Comparison of ENCODE assay signal across 10 mouse cellular contexts in genomic region chr10:99450714-99451625, GRCm38 (mm10).
DNase-seq lines count a peak whose midpoint lies in the region; ATAC-seq and TF ChIP-seq lines count a peak whose summit lies in the region.
"Had no signal": no experiment of that assay in that cellular context is flagged by ENCODE, and none has a peak within 500 bp of the region (broad histone marks: within the 10 kb centered on the region; RNA-seq: fewer than 3 reads in every experiment).

No protein-coding gene starts in this region.

- H3K4me1 ChIP-seq in bone marrow macrophage, adult 2 months (ENCODE audit: control insufficient read depth, insufficient read depth, low read length) = peaks cover 25% of the 10 kb centered on the region
- H3K4me1 ChIP-seq in forebrain, embryonic 16.5 days (replicated peaks; ENCODE audit: control insufficient read depth, insufficient read depth, low read length) = peaks cover 11% of the 10 kb centered on the region
- peaks cover 30% of the 10 kb centered on the region for H3K4me1 ChIP-seq in midbrain, embryonic 10.5 days

- peak overlapping the region; percentile 51 for H3K27ac ChIP-seq in bone marrow macrophage, adult 2 months (ENCODE audit: insufficient read depth, low read depth, low read length)
- H3K27ac ChIP-seq in forebrain, embryonic 16.5 days (ENCODE audit: low read length) = no peak overlapping the region
- peak overlapping the region; percentile 75 for H3K27ac ChIP-seq in midbrain, embryonic 10.5 days (replicated peaks)

- no peak overlapping the region for H3K9ac ChIP-seq in forebrain, embryonic 16.5 days (replicated peaks; ENCODE audit: low read depth, low read length)

- no peaks in the 10 kb centered on the region for H3K27me3 ChIP-seq in forebrain, embryonic 16.5 days (replicated peaks; ENCODE audit: control insufficient read depth, insufficient read depth, low read length)
- H3K27me3 ChIP-seq in midbrain, embryonic 10.5 days (ENCODE audit: low read depth, poor library complexity, severe bottlenecking) = peaks cover 25% of the 10 kb centered on the region
- H3K27me3 ChIP-seq: Patski had no signal

- 0 out of 2 replicates have a peak overlapping the region, but pooled peaks have one; percentile 21 for H3K4me2 ChIP-seq in forebrain, embryonic 16.5 days (ENCODE audit: low read length)
- H3K4me2 ChIP-seq: heart, embryonic 11.5 days had no signal

- ATAC-seq in forebrain, embryonic 16.5 days = peak; percentile 89
- ATAC-seq: Patski had no signal

- 21% methylated on average over 9 of the region's 9 CpGs for WGBS in forebrain, embryonic 16.5 days
- WGBS in midbrain, embryonic 10.5 days = 26% methylated on average over 9 of the region's 9 CpGs

- no peaks in the 10 kb centered on the region for H3K36me3 ChIP-seq in forebrain, embryonic 16.5 days (ENCODE audit: control insufficient read depth, insufficient read depth)
- H3K36me3 ChIP-seq in midbrain, embryonic 10.5 days = no peaks in the 10 kb centered on the region

- TF ChIP-seq POLR2A in bone marrow macrophage, adult 2 months (IDR thresholded peaks at IDR 0.05; ENCODE audit: borderline replicate concordance, low read depth, low read length) = no peak

- H3K9me3 ChIP-seq in forebrain, embryonic 16.5 days (ENCODE audit: control insufficient read depth, low read length) = no peaks in the 10 kb centered on the region
- H3K9me3 ChIP-seq in midbrain, embryonic 10.5 days (replicated peaks) = no peaks in the 10 kb centered on the region

- peak; percentile 29 for DNase-seq in CD4-positive helper T cell, adult 2 months (ENCODE audit: low read depth, low spot score)
- no peak for DNase-seq in midbrain, embryonic 10.5 days (ENCODE audit: low spot score)
- DNase-seq in thymus, adult 18-20 months = no peak
- no peak for DNase-seq in cerebellum, adult 9-11 months
- DNase-seq in adrenal gland, adult 8-10 months = no peak
- DNase-seq: lung, adult 18-20 months had no signal

- no peak overlapping the region; the same call in 1 of the 2 replicates for H3K4me3 ChIP-seq in bone marrow macrophage, adult 2 months (ENCODE audit: insufficient read depth, low read length)
- H3K4me3 ChIP-seq in forebrain, embryonic 16.5 days (replicated peaks; ENCODE audit: low read length) = no peak overlapping the region
- H3K4me3 ChIP-seq in midbrain, embryonic 10.5 days = 0 out of 2 replicates have a peak overlapping the region, but pooled peaks have one; percentile 7

- TF ChIP-seq CTCF in bone marrow macrophage, adult 2 months (IDR thresholded peaks at IDR 0.05; ENCODE audit: low read depth, low read length) = no peak
